In the genomic region with DNA sequence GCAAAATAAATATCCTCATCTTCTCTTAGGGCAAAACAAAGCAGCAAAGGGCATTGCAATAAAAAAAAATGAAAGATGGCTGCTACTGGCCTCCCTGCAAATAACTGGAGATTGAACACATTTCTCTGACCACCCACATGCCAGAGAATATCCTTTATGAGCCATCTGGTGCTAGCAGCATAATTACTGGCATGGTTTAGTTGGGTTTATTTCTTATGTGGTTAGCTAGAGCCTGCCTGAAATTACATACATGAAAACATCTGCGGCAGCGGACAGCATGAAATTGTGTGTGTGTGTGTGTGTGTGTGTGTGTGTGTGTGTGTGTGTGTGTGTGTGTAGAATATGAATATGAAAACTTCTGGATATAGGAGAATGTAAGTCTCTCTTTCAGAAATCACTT, we compare ENCODE assay signal across 16 mouse cellular contexts.
DNase-seq lines count a peak whose midpoint lies in the region; ATAC-seq and TF ChIP-seq lines count a peak whose summit lies in the region.
"Had no signal": no experiment of that assay in that cellular context is flagged by ENCODE, and none has a peak within 500 bp of the region (broad histone marks: within the 10 kb centered on the region; RNA-seq: fewer than 3 reads in every experiment).

No protein-coding gene starts in this region.

- H3K27me3 ChIP-seq in hindbrain, embryonic 12.5 days = no peaks in the 10 kb centered on the region
- H3K27me3 ChIP-seq: embryonic facial prominence, embryonic 12.5 days had no signal

- no peaks in the 10 kb centered on the region for H3K36me3 ChIP-seq in hindbrain, embryonic 12.5 days
- H3K36me3 ChIP-seq: embryonic facial prominence, embryonic 12.5 days had no signal

- no peak overlapping the region for H3K4me3 ChIP-seq in left cerebral cortex, adult 2 months
- no peak overlapping the region for H3K4me3 ChIP-seq in hindbrain, embryonic 12.5 days
- H3K4me3 ChIP-seq: embryonic facial prominence, embryonic 12.5 days had no signal

- ATAC-seq in hindbrain, embryonic 12.5 days (ENCODE audit: low FRiP score) = peak; percentile 63; the same call in 1 of the 2 replicates
- ATAC-seq: lung, postnatal 0 days; midbrain, embryonic 16.5 days had no signal

- WGBS in hindbrain, embryonic 12.5 days = 79% methylated on average over 2 of the region's 2 CpGs

- H3K9me3 ChIP-seq in hindbrain, embryonic 12.5 days (replicated peaks) = no peaks in the 10 kb centered on the region
- H3K9me3 ChIP-seq: embryonic facial prominence, embryonic 12.5 days had no signal

- H3K4me2 ChIP-seq in hindbrain, embryonic 12.5 days (replicated peaks) = no peak overlapping the region
- H3K4me2 ChIP-seq: embryonic facial prominence, embryonic 12.5 days had no signal

- no peak overlapping the region for H3K9ac ChIP-seq in hindbrain, embryonic 12.5 days
- H3K9ac ChIP-seq: embryonic facial prominence, embryonic 12.5 days had no signal

- peak; percentile 25 to 35 for DNase-seq in cerebellum, postnatal 10 days
- no peak for DNase-seq in cerebellum, adult 9-11 months
- peak; percentile 37 for DNase-seq in left cerebral cortex, adult 11 months (ENCODE audit: low spot score)
- DNase-seq in left cerebral cortex, adult 2 months (ENCODE audit: extremely low spot score in 1 of 2, low spot score in 2 of 2) = no peak
- DNase-seq in left cerebral cortex, postnatal 25 days (ENCODE audit: low spot score in 2 of 2) = peak; percentile 52 to 85
- DNase-seq in spleen, adult 12 weeks (ENCODE audit: low spot score) = no peak
- no peak for DNase-seq in gastrocnemius, postnatal 4 days (ENCODE audit: low spot score in 2 of 2)
- DNase-seq: cerebellum, adult 18-20 months; gastrocnemius, postnatal 14 days; kidney, postnatal 14 days; liver; thymus, postnatal 25 days had no signal

- no peak for TF ChIP-seq CTCF in left cerebral cortex, adult 2 months (IDR thresholded peaks at IDR 0.05)

- no peaks in the 10 kb centered on the region for H3K4me1 ChIP-seq in hindbrain, embryonic 12.5 days
- H3K4me1 ChIP-seq: embryonic facial prominence, embryonic 12.5 days had no signal

- no peak overlapping the region for H3K27ac ChIP-seq in left cerebral cortex, adult 2 months
- no peak overlapping the region for H3K27ac ChIP-seq in hindbrain, embryonic 12.5 days
- H3K27ac ChIP-seq: embryonic facial prominence, embryonic 12.5 days had no signal

- intact Hi-C loops in left cerebral cortex, adult 2 months (cut with DNase I) = no loop called here
- intact Hi-C loops in left cerebral cortex, postnatal 25 days (cut with DNase I) = loop anchor here (10.0 kb wide), 2 partner anchors 482 to 1512 kb away; partner anchors contain the start of gene Zfand5

Comparison
In these comparisons a context has a peak if more than half of its experiments do, and no peak if none do; other contexts are left out.
1. DNase-seq: peak in cerebellum, postnatal 10 days (2 of 2), left cerebral cortex, adult 11 months (single experiment) and left cerebral cortex, postnatal 25 days (2 of 2); none in cerebellum, adult 9-11 months (single experiment), left cerebral cortex, adult 2 months (0 of 2), spleen, adult 12 weeks (single experiment) and gastrocnemius, postnatal 4 days (0 of 2).